23 mouse cellular contexts compared by ENCODE assay signal in genomic region chr2:31613781-31614180, GRCm38 (mm10). TPM values are rescaled to one million over a fixed set of nuclear protein-coding genes. Genes with fewer than 3 reads are reported as not detected.
"Had no signal": no experiment of that assay in that cellular context is flagged by ENCODE, and none has a peak within 500 bp of the region (broad histone marks: within the 10 kb centered on the region; RNA-seq: fewer than 3 reads in every experiment).

No protein-coding gene starts in this region.

- H3K27me3 ChIP-seq: liver, embryonic 15.5 days; midbrain, embryonic 15.5 days; stomach, embryonic 15.5 days had no signal

- H3K4me2 ChIP-seq: liver, embryonic 11.5 days; liver, embryonic 15.5 days; lung, embryonic 14.5 days; midbrain, embryonic 15.5 days; neural tube, embryonic 12.5 days; stomach, embryonic 15.5 days had no signal

- H3K9ac ChIP-seq: liver, embryonic 15.5 days; lung, embryonic 14.5 days; midbrain, embryonic 15.5 days; neural tube, embryonic 12.5 days; stomach, embryonic 15.5 days had no signal

- DNase-seq: kidney, adult 8-10 months; kidney, postnatal 25 days; layer of hippocampus, adult 9-11 months; layer of hippocampus, postnatal 36 days; lung, embryonic 14.5 days; lung, postnatal 10 days; lung, postnatal 4 days; thymus, adult 2 months; thymus, postnatal 25 days had no signal

- H3K4me3 ChIP-seq: limb, embryonic 10.5 days; liver, embryonic 15.5 days; midbrain, embryonic 10.5 days; midbrain, embryonic 15.5 days; neural tube, embryonic 12.5 days; stomach, embryonic 15.5 days had no signal

- H3K4me1 ChIP-seq: stomach, embryonic 15.5 days had no signal

- H3K9me3 ChIP-seq: limb, embryonic 10.5 days; liver, embryonic 15.5 days; midbrain, embryonic 10.5 days; midbrain, embryonic 15.5 days; neural tube, embryonic 12.5 days; stomach, embryonic 15.5 days had no signal

- H3K27ac ChIP-seq: limb, embryonic 10.5 days; liver, embryonic 15.5 days; midbrain, embryonic 10.5 days; midbrain, embryonic 15.5 days; neural tube, embryonic 12.5 days; stomach, embryonic 15.5 days had no signal

- ATAC-seq: midbrain, embryonic 15.5 days had no signal

RNA-seq across cellular contexts. Expression of gene Prdm12, which starts 26.1 kb away (rescaled TPM):
- total RNA-seq: megakaryocyte, adult 5-6 weeks; monocyte, adult 5-6 weeks; neutrophil, adult 5-6 weeks had no signal
- polyA plus RNA-seq: kidney, embryonic 16.5 days; limb, embryonic 10.5 days; liver, embryonic 15.5 days; lung, embryonic 14.5 days; spleen, adult 2 months; stomach, embryonic 15.5 days; testis, adult 2 months; urinary bladder, adult 2 months had no signal
